Mouse (Mus musculus) granulocyte monocyte progenitor cell, adult 5-6 weeks (primary cell): ENCODE measurements around the gene Cfap97d2. TPM values are rescaled to one million over a fixed set of nuclear protein-coding genes. Genes with fewer than 3 reads are reported as not detected.

Experiments used
- ATAC-seq: replicated peaks from 2 replicates; pipeline ENCODE4 v1.8.0; 2016; ENCODE audit warnings: mild to moderate bottlenecking, moderate TSS enrichment, inconsistent platforms; ENCODE audit not compliant: poor library complexity, severe bottlenecking
- total RNA-seq, 2 experiments: library from RNA; stranded (forward) in 1 of 2; stranded (reverse) in 1 of 2; fragments of 200-712, 200-1000 nt in 1 of 2; fragments of >200 nt in 1 of 2; fragmentation: Nextera tagmentation in 1 of 2; gene quantifications; 2 replicates each; pipeline ENCODE4 v1.2.3; 2014 to 2017

The Cfap97d2 gene
- total RNA-seq (2014; fragmentation: Nextera tagmentation) (not detected in 2 replicates), total RNA-seq (2017) (not detected in 2 replicates)

DNA sequence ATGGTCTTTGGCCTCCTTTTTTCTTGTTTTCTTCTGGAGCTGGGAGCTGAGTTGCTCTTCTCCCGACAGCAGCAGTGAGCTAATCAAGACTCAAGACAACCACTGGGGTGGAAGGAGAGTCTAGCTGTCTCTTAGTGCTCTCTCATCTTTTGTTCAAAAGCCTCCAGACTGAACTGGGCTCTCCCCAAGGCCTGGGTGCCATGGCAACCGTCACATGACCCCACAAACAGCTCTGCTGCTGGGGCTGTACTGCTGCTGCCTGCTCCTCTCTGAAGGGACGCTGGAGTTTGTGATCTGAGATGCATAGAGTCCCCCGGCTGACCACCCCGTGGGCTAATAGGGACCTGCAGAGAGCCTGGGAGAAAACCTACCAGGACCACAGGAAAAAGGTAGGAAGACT lies at the start of gene Cfap97d2:
Gene Cfap97d2, plus strand, starts transcription at position 222 of the 400 bp plus-strand sequence.
- no peak for ATAC-seq

- ATAC-seq: no peak
Observed at GRCm38 (mm10) chr8:13657479-13657878, 48.2 kb upstream of the Cfap97d2 start.

DNA sequence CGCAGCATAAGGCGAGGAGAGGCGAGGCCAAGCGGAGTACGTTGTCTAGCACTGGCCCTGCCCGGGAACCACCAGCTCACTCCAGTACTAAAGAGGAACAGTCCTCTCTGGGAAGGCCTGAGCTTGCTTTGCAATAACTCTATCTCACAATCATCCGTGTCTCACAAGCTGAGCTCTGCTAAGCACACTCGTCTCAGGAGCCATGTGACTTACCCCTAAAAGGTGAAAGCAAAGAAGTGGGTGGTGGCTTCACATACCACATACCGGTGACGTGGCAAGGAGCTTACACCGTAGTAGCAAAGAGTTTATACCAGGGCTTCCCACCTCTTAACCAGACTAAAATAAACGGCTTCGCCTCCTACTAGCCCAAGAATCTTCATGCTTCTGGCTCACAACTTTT lies 45.4 kb upstream of the Cfap97d2 start:
- peak; percentile 66 for ATAC-seq

DNA sequence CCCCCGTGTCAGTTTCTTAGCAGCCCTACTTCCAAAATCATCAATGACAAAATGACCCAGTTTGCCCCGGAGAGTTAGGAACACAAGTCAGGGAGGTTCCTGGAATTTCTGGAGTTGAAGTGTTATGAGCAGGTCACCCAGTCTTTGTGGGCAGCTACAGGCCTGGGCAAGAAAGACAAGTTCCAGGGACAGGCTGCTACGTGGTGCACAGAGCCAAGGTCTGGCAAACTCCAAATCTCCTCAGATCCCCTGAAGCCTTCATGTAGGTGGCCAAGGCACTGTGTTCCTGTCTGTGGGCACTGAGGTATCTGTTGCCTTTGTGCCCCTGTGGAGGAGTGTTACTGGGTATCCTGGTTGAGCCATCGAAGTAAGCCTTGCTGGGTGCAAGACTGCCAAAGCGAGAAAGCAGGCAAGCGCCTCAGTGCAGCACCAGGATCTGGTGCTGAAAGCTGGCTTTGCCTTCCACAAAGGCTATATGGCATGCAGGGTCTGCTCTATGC lies 40.9 kb upstream of the Cfap97d2 start:
- no peak for ATAC-seq

GRCm38 (mm10) chr8:13665538-13665937 lies 40.2 kb upstream of the Cfap97d2 start:
- ATAC-seq: no peak

GRCm38 (mm10) chr8:13665944-13666343 lies 39.7 kb upstream of the Cfap97d2 start:
- ATAC-seq: peak; percentile 60; the same call in 1 of the 2 replicates

DNA sequence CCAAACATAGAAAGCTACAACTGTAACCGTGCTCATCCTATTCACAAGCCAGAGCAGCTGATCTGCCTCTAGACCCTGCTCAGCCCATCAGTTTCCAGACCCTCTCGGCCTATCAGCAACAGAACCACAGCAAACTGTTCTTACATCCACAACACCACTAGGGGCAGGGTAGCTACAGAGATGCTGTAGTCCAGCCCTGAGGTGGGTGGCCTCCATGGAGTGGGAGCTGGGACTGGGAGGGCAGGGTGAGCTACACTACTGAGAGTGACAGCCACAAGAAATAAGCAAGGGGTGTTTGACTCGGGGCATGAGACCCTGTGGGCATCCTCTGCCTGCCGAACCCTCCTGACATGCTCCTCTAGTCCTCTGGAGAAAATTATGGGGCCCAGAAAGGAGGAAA lies 37.8 kb upstream of the Cfap97d2 start:
- ATAC-seq: no peak

- no peak for ATAC-seq
Observed at GRCm38 (mm10) chr8:13668367-13668766, 37.3 kb upstream of the Cfap97d2 start.

DNA sequence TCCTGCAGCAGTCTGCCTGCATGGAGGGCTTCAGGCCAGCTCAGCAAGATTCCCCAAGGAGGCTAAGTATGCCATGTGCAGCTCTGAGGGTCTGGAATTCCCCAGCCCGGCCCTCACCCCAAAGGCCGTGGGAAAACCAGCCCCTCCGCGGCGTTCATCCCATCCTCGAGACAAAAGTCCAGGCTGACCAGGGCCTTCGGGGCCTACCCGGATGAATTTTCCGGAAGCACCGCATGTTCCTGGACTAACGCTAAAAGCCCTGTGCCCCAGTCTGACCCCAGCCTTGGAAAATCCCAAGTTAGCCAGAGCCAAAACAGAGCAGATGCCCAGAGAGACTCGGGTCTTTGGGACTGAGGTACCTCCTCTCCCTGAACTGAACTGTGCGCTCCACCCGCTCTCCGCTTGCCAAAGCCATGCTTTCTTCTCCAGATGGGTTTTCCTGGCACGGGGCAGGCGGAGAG lies 35.6 kb upstream of the Cfap97d2 start:
- ATAC-seq: no peak

- no peak for ATAC-seq
Observed at GRCm38 (mm10) chr8:13671246-13672003, 34.3 kb upstream of the Cfap97d2 start.

DNA sequence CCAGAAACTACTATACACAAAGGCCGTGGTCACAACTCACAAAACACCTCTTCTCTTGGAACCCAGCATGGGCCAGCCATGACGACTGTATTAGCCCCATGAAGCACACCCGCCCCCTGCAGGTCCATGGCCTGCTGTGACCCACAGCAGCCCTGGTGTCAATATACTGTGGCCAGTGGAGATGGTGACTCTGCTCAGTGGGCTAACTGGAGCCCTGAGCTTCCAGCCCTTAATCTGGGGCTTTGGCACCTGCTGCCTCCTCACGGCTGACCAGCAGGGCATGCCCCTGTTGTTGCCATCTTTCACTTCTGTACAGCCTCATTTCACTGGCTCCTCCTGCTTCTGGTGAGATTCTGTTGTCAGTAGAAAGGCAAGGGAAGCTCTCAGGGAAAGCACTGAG lies 32.5 kb upstream of the Cfap97d2 start:
- no peak for ATAC-seq

- ATAC-seq: peak; percentile 36
Observed at GRCm38 (mm10) chr8:13674294-13675010, 31.2 kb upstream of the Cfap97d2 start.

DNA sequence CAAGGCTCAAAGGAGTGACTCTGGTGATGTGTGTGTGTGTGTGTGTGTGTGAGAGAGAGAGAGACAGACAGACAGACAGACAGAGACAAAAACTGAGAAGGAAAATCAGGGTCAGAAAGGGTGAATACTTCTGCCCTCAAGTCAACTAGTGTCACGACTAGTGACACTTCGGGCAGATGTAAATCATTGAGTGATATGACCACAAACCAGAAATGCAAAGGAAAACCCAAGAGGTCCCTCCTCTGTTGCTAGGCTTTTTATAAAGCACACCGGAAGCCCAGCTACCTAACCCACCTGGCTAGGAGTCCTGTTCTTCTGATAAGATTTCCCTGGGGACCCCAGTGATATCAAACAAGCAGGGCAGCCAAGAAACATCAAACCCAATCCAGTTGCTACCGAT lies 30.6 kb upstream of the Cfap97d2 start:
- no peak for ATAC-seq

DNA sequence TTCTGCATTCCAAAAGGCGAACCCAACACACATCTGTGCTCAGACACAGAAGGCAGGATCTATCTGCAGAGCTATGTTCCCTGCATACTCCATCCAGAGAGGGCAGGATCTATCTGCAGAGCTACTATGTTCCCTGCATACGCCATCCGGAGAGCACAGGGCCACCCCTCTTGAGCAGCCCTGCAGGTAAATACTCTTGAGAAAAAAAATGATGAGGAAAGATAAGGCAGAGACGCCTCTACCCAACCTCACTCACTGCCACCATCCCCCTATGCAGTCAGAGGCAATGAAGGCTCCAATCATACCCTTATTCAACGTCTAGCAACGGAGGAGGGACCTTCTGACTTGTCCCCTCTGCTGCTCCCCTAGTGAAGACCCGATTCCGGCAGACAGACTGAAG lies 30.2 kb upstream of the Cfap97d2 start:
- no peak for ATAC-seq

DNA sequence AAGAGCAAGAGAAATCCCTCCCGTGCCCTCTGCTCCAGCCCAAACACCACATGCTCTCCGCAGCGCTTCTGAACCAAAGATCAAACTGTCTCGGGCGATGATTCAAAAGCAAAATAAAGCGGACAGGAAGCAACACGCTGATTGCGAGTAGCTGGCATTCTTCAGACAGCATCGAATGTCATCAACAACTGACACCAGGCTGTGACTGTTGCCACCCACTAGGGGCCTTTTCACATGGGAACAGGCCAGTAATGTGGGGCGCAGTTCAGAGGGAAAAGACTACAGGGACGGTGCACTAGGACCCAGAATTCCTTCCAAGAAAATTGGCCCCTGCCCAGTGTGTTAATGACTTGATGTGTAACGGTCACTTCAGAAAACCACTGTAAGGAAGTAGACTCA lies 29.4 kb upstream of the Cfap97d2 start:
- ATAC-seq: peak; percentile 28

- peak; percentile 13 for ATAC-seq
Observed at GRCm38 (mm10) chr8:13676701-13677412, 28.8 kb upstream of the Cfap97d2 start.

- ATAC-seq: peak; percentile 65
Observed at GRCm38 (mm10) chr8:13677413-13677883, 28.2 kb upstream of the Cfap97d2 start, which contains the start of gene Rasa3. Rasa3 (minus strand) TSS chr8:13677603.

- 0 out of 2 replicates have a peak, but pooled peaks have one; percentile 4 for ATAC-seq
Observed at GRCm38 (mm10) chr8:13678182-13678581, 27.5 kb upstream of the Cfap97d2 start.

DNA sequence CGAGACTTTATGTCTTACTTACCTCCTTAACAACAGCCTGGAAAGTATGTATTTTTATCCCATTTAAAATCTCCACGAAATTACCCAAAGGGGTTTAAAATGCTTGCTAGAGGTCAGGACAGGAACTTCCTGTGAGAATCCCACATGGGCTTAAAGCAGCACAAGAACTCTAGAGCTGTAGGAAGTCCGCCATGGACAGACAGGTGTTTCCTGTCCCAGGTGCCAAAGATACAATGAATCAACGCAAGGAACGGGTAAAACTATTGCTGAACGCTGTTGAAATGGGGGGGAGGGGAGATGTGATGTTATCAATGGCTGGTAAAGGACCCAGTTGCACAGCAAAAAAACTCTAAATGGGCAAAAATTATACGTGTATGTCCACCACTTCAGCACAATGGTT lies 21.6 kb upstream of the Cfap97d2 start:
- no peak for ATAC-seq

DNA sequence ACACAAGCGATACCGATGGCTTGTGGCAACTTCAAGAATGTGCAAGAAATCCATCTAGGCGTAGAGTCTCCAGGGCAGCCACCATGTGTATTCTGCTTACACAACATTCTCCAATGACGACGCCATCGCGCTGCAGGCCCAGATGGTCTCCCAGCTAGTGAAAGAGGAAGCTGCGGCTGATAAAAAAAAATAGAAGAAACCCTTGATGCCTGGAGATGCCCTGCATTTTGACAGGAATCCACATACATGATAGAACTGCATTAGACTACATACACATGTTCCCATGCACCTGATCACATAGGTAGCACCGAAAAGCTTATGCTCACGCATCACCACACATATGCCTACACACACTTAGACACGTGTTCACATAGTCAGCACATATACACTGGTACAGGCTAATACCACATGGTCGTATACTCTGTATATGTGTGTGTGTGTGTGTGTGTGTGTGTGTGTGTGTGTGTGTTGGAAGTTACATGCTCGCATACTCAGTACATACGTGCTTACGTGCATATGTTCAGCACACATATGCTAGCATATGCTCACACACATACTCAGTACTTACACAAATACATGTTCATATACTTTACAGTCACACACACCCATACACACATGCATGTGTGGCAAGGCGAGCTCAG lies 19.9 kb upstream of the Cfap97d2 start:
- ATAC-seq: peak; percentile 94
